Mouse (Mus musculus): ENCODE results near the gene Rxfp3.

DNA sequence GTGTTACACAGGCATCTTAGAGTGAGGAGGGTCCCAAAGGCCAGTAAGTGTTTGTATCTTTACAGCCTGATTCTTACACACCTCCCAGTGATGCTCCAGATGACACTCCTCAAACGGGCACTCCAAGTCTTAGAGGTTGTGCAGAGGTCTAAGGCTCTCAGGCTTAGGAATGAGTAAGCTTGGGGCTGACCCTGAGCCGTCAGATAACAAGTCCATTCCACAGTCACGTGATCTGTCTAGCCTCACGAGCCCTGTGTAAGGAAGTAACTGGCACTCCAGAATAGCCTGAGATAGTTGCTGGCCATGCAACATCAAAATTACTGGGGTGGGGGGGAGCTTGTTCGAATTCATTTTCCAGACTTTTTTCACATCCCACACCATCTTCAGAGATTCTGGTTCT is 2.3 kb upstream of the Rxfp3 start:
- TF ChIP-seq CTCF (IDR thresholded peaks at IDR 0.05; ENCODE audit: control insufficient read depth, insufficient read depth, insufficient read length) (no peak), MYOG (IDR thresholded peaks at IDR 0.05; ENCODE audit: control insufficient read depth, extremely low read depth, insufficient read length) (no peak), MYOD1 (IDR thresholded peaks at IDR 0.05; ENCODE audit: control insufficient read depth, insufficient read length, low read depth) (no peak), FOSL1 (IDR thresholded peaks at IDR 0.05; ENCODE audit: insufficient read depth, low read length, poor library complexity, severe bottlenecking) (no peak)
